7 mouse cellular contexts compared by ENCODE assay signal in the genomic region with DNA sequence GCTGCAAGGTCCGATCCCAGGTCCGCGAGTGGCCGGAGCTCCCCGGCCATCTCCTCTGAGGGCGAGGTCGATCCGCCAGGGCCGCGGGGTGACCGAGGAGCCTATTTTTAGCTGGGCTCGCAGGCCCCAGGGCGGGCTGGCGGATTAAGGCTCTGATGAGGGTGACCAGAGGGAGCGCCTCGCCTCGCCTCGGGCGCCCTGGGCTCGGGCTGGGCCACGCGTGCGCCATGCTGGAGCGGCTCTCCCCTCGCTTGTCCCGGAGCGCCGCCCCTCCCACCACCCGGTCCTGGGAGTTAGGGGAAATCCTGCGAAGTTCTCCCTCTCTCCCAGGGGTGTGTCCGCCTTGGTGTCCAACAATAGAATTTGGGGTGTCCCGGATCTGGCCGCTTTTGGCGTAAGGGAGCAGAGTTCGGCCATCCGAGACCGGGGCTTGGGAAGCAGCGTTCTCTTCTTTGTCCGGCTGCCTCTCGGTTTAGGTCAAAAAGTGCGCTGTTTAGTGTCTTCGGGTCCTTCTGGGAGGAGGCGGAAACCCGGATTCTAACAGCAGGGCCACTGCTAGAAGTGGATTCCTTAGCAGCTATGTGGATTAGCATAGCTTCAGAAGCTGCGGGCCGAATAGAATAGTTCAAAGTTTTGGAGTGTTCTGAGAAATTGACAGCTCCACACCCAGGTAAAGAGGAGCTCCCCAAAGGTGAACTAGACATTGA. TPM values are rescaled to one million over a fixed set of nuclear protein-coding genes. Genes with fewer than 3 reads are reported as not detected.
DNase-seq lines count a peak whose midpoint lies in the region; ATAC-seq lines count a peak whose summit lies in the region.

No protein-coding gene starts in this region.

- peaks cover 51% of the 10 kb centered on the region for H3K79me2 ChIP-seq in macrophage (ENCODE audit: inconsistent target)

- peak; percentile 75 for DNase-seq in MN1 (ENCODE audit: low spot score)
- DNase-seq in brain, adult 2 months (ENCODE audit: low read depth, low spot score) = peak; percentile 58
- DNase-seq in heart, postnatal 4 days = peak; percentile 78
- peak; percentile 9 for DNase-seq in layer of hippocampus, adult 9-11 months
- peak; percentile 52 for DNase-seq in right cerebral cortex, postnatal 4 days

- no peaks in the 10 kb centered on the region for H3K36me3 ChIP-seq in forebrain, embryonic 13.5 days (ENCODE audit: poor library complexity, severe bottlenecking)
- H3K36me3 ChIP-seq in macrophage (ENCODE audit: inconsistent target) = no peaks in the 10 kb centered on the region

- H3K4me2 ChIP-seq in forebrain, embryonic 13.5 days = peak overlapping the region; percentile 78

- peaks cover 9% of the 10 kb centered on the region; the same call in 1 of the 2 replicates for H3K27me3 ChIP-seq in forebrain, embryonic 13.5 days

- peaks cover 27% of the 10 kb centered on the region for H3K4me1 ChIP-seq in forebrain, embryonic 13.5 days

- peak overlapping the region; percentile 95 for H3K4me3 ChIP-seq in forebrain, embryonic 13.5 days
- H3K4me3 ChIP-seq in macrophage (ENCODE audit: inconsistent target) = peak overlapping the region; percentile 63

- ATAC-seq in forebrain, embryonic 13.5 days = peak; percentile 88

- WGBS in forebrain, embryonic 13.5 days = under 1% methylated on average over 46 of the region's 46 CpGs
- WGBS in macrophage (ENCODE audit: missing documents) = 1% methylated on average over 46 of the region's 46 CpGs

- H3K27ac ChIP-seq in forebrain, embryonic 13.5 days = peak overlapping the region; percentile 79
- 0 out of 2 replicates have a peak overlapping the region, but pooled peaks have one; percentile 12 for H3K27ac ChIP-seq in macrophage

- H3K9me3 ChIP-seq in forebrain, embryonic 13.5 days (replicated peaks) = no peaks in the 10 kb centered on the region

- peak overlapping the region; percentile 94 for H3K9ac ChIP-seq in forebrain, embryonic 13.5 days

RNA-seq across cellular contexts. Expression of a gene that starts 1.5 kb away (rescaled TPM):
- 72.7 and 75.1 TPM in 2 replicates for polyA plus RNA-seq in forebrain, embryonic 13.5 days (2015; fragmentation: Nextera tagmentation; extraction: Ambion mirVana)
- 100 to 1,000 TPM; 154 to 156 TPM for total RNA-seq in heart, postnatal 4 days (2021)
- 1,000 to 10,000 TPM in 2 of 26 experiments, 100 to 1,000 TPM in 24; 115 to 1,231 (median 215) TPM for total RNA-seq in macrophage (2018; cell fraction: chromatin; rRNA removed)
- total RNA-seq in macrophage (2018; cell fraction: cytosol; rRNA removed) = 10 to 100 TPM; 11.4 to 38.2 (median 16.4) TPM
- total RNA-seq in macrophage (2018; cell fraction: nucleus; rRNA removed) = 100 to 1,000 TPM in 9 of 26 experiments, 10 to 100 TPM in 17; 34.6 to 566 (median 83.3) TPM
- 14.0 to 23.6 TPM (median 18.0 TPM) in 3 replicates for polyA plus RNA-seq in macrophage (2018)

Comparison
In these comparisons a context has a peak if more than half of its experiments do, and no peak if none do; other contexts are left out.
1. Peak in every context shown above with its lines: DNase-seq, ATAC-seq, H3K4me3 ChIP-seq and H3K27ac ChIP-seq.
2. DNase-seq: peak in every context shown above with its lines; median percentile 78 in heart, postnatal 4 days; 75 in MN1; 58 in brain, adult 2 months; 52 in right cerebral cortex, postnatal 4 days; 9 in layer of hippocampus, adult 9-11 months.